Mouse (Mus musculus): ENCODE measurements around the gene Cby1.

DNA sequence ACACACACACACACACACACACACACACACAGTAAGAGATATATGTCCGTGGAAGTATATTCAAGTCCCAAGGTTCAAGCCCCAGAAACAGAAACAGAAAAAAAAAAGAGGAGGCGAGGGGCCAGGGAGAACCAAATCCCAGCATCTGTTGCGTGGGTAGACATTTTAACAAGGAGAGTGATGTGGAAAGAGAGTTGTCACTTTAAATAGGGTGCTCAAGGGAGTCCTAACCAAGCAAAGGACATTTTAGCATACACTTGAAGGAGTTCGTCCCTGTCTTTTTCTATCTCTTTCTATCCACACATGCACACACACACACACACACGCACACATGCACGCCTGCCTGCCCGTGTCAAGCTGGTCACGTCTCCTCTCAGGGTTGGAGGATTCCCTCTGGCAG lies 5.7 kb downstream of the Cby1 start:
- no peak for TF ChIP-seq POLR2A (IDR thresholded peaks at IDR 0.05; ENCODE audit: borderline replicate concordance, insufficient read depth, low read length)
- no peak for TF ChIP-seq CTCF (IDR thresholded peaks at IDR 0.05; ENCODE audit: borderline replicate concordance, insufficient read depth, low read depth, low read length)
